Mouse (Mus musculus): ENCODE measurements around the gene Ccdc9. TPM values are rescaled to one million over a fixed set of nuclear protein-coding genes. Genes with fewer than 3 reads are reported as not detected.

Ccdc9 gene
- polyA plus RNA-seq, 1 experiment from 2014 or later = 22.1 TPM

DNA sequence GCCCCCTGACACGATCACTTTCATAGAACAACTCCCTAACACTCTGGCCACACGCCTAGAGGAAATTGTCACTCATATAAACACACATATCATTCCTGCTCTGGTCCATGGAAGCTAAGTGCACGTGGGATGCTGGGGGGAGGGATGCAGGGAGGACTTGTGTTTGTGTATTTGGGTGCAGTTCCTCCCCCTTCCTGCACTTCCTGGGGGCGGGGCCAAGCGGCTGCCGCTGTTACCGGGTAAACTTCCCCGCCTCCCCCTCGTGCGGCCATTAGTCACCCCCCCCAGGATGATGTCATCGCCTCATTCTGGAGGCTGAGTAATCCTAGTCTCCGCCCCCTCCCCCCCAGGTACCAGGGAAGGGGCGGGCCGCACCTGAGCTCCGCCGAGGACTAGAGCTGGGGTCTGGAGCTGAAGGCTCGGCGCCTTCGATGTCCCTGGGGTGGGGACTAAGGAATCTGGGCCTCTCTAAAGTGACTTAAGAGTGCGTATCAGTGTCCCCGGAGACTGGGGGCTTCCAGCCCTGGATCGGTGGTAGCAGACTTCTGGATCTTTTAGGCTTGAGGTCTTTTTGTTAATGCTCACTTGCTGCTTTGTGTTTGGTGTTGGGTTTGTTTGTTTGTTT, 10.3 kb upstream of the Ccdc9 start:
- H3K27me3 ChIP-seq (ENCODE audit: control insufficient read depth, insufficient read depth, low read depth, low read length) = no peaks in the 10 kb centered on the region
- H3K4me3 ChIP-seq (ENCODE audit: low read depth, low read length) = peak overlapping the region; percentile 37
- H3K9me3 ChIP-seq (replicated peaks; ENCODE audit: control insufficient read depth, low read length, poor library complexity, severe bottlenecking) = no peaks in the 10 kb centered on the region
- peak overlapping the region; percentile 51 for H3K9ac ChIP-seq (ENCODE audit: low read depth, low read length)
- 2% methylated on average over 21 of the region's 22 CpGs for WGBS
- peak overlapping the region; percentile 25 for H3K27ac ChIP-seq (ENCODE audit: low read length)
- no peaks in the 10 kb centered on the region for H3K36me3 ChIP-seq (ENCODE audit: control insufficient read depth, insufficient read depth, low read length)
- peaks cover 38% of the 10 kb centered on the region for H3K4me1 ChIP-seq (ENCODE audit: control insufficient read depth, insufficient read depth, low read length)
- peak overlapping the region; percentile 69 for H3K4me2 ChIP-seq (ENCODE audit: low read length)
- no peak for ATAC-seq

DNA sequence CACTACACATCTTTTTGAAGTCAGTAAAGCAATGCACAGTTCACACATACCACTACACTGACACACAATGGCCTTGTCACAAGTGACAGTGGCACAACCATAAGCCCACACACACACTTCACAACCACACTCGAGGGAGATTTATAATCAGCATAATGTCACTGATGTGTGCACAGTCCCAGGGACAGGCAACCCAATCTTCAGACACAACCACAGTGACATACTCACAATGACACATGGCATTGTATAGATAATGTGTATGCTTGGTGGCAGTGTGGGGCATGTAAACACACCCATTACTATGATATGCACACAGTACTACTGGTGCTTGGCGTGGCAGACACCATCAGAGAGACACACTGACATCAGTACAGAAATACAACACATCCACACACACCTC, 9.6 kb upstream of the Ccdc9 start:
- Histone ChIP-seq H3K4me2 (ENCODE audit: low read length) (peak overlapping the region; percentile 94), H3K9ac (ENCODE audit: low read depth, low read length) (no peak overlapping the region), H3K36me3 (ENCODE audit: control insufficient read depth, insufficient read depth, low read length) (no peaks in the 10 kb centered on the region), H3K4me3 (ENCODE audit: low read depth, low read length) (no peak overlapping the region), H3K9me3 (replicated peaks; ENCODE audit: control insufficient read depth, low read length, poor library complexity, severe bottlenecking) (no peaks in the 10 kb centered on the region), H3K27ac (ENCODE audit: low read length) (no peak overlapping the region; the same call in 1 of the 2 replicates), H3K27me3 (ENCODE audit: control insufficient read depth, insufficient read depth, low read depth, low read length) (no peaks in the 10 kb centered on the region), H3K4me1 (ENCODE audit: control insufficient read depth, insufficient read depth, low read length) (peaks cover 38% of the 10 kb centered on the region)
- 41% methylated on average over 2 of the region's 2 CpGs for WGBS
- ATAC-seq = no peak

DNA sequence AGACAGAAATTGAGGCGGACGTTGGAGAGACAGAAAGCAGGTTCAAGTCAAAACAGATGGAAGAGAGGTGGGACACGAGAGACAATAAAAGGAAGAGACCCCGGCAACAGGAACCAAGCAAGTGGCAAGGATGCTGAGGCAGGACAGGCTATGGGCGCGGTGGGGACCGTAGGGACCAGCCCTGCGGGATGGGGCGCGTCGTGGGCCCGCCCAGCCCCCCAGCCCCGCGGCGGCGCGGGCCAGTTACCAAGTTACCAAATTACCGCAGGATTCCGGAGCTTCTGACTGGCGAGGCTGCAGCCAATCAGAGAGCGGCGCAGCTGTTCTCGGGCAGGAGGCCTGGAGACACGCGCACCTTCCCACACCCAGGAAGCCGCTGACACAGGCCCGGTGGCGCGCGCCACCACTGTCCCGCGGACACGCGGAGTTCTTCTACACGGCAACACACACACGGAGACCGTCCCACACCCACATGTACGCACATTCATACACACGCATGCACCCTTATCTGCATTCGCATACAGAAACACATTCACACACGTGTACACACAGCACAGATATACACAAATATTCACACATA, 8.8 kb upstream of the Ccdc9 start:
- ATAC-seq = peak; percentile 19
- Histone ChIP-seq H3K4me1 (ENCODE audit: control insufficient read depth, insufficient read depth, low read length) (peaks cover 35% of the 10 kb centered on the region), H3K4me3 (ENCODE audit: low read depth, low read length) (peak overlapping the region; percentile 48), H3K27me3 (ENCODE audit: control insufficient read depth, insufficient read depth, low read depth, low read length) (no peaks in the 10 kb centered on the region), H3K27ac (ENCODE audit: low read length) (peak overlapping the region; percentile 75), H3K9me3 (replicated peaks; ENCODE audit: control insufficient read depth, low read length, poor library complexity, severe bottlenecking) (no peaks in the 10 kb centered on the region), H3K9ac (ENCODE audit: low read depth, low read length) (peak overlapping the region; percentile 36), H3K4me2 (ENCODE audit: low read length) (peak overlapping the region; percentile 94), H3K36me3 (ENCODE audit: control insufficient read depth, insufficient read depth, low read length) (no peaks in the 10 kb centered on the region)
- 2% methylated on average over 41 of the region's 41 CpGs for WGBS

DNA sequence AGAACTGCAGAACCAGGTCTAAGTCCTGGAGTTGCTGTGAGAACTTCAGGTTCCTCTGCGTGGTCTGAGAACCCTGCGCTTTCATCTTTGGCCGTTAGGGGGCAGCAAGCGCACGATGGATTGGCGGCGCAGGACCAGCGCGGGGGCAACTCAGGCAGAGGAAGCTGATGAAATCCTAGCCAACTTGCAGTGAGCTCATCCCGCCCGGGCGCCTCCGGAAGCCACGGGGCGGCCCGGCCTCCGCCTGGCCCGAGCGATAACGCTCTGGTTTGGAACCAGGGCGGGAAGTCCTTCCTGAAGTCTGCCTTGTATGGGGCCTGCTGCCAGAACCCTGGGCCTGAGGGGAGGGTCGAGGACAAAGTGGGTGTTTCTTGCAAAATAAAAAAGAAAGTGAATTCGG, 8.2 kb upstream of the Ccdc9 start:
- H3K4me3 ChIP-seq (ENCODE audit: low read depth, low read length) = peak overlapping the region; percentile 48
- H3K4me1 ChIP-seq (ENCODE audit: control insufficient read depth, insufficient read depth, low read length) = peaks cover 32% of the 10 kb centered on the region
- under 1% methylated on average over 23 of the region's 23 CpGs for WGBS
- peak; percentile 57 for ATAC-seq
- H3K4me2 ChIP-seq (ENCODE audit: low read length) = peak overlapping the region; percentile 94
- H3K27me3 ChIP-seq (ENCODE audit: control insufficient read depth, insufficient read depth, low read depth, low read length) = no peaks in the 10 kb centered on the region
- peak overlapping the region; percentile 75 for H3K27ac ChIP-seq (ENCODE audit: low read length)
- H3K9ac ChIP-seq (ENCODE audit: low read depth, low read length) = peak overlapping the region; percentile 36
- H3K9me3 ChIP-seq (replicated peaks; ENCODE audit: control insufficient read depth, low read length, poor library complexity, severe bottlenecking) = no peaks in the 10 kb centered on the region
- H3K36me3 ChIP-seq (ENCODE audit: control insufficient read depth, insufficient read depth, low read length) = no peaks in the 10 kb centered on the region

DNA sequence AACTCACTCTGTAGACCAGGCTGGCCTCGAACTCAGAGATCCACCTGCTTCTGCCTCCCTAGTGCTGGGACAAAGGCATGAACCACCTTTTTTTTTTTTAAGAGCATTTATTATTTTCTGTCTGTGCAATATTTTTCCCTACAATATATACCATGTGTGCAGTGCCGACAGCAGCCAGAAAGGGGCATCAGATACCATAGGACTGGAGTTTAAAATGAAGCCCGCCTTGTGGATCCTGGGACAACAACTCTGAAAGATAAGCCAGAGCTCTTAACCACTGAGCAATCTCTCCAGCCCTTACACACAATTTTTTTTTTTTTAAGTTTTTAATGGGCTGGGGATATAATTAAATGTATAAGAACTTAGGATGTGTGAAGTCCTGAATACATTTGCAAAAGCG, 7.8 kb upstream of the Ccdc9 start:
- 33% methylated on average over 4 of the region's 4 CpGs for WGBS
- Histone ChIP-seq H3K9me3 (replicated peaks; ENCODE audit: control insufficient read depth, low read length, poor library complexity, severe bottlenecking) (no peaks in the 10 kb centered on the region), H3K27ac (ENCODE audit: low read length) (no peak overlapping the region), H3K4me3 (ENCODE audit: low read depth, low read length) (no peak overlapping the region), H3K9ac (ENCODE audit: low read depth, low read length) (no peak overlapping the region), H3K4me1 (ENCODE audit: control insufficient read depth, insufficient read depth, low read length) (peaks cover 32% of the 10 kb centered on the region), H3K36me3 (ENCODE audit: control insufficient read depth, insufficient read depth, low read length) (no peaks in the 10 kb centered on the region), H3K27me3 (ENCODE audit: control insufficient read depth, insufficient read depth, low read depth, low read length) (no peaks in the 10 kb centered on the region), H3K4me2 (ENCODE audit: low read length) (peak overlapping the region; percentile 94)
- no peak for ATAC-seq

DNA sequence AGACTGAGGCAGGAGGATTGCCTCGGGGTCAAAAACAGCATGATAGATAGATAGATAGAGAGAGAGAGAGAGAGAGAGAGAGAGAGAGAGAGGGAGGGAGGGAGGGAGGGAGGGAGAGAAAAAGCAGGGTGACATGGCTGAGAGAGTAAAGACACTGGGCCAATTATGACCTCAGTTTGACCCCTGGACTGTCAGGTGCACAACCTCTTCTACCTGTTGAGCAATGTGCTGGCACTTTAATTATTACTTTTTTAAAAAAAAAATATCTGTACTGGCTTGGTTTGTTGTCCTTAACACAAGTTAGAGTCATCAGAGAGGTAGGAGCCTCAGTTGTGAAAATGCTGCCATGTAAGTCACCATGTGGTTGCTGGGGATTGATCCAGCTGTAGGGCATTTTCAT, 1.2 kb upstream of the Ccdc9 start:
- Histone ChIP-seq H3K4me3 (ENCODE audit: low read depth, low read length) (no peak overlapping the region), H3K9me3 (replicated peaks; ENCODE audit: control insufficient read depth, low read length, poor library complexity, severe bottlenecking) (no peaks in the 10 kb centered on the region), H3K4me2 (ENCODE audit: low read length) (no peak overlapping the region), H3K9ac (ENCODE audit: low read depth, low read length) (no peak overlapping the region), H3K36me3 (ENCODE audit: control insufficient read depth, insufficient read depth, low read length) (no peaks in the 10 kb centered on the region; the same call in 1 of the 2 replicates), H3K4me1 (ENCODE audit: control insufficient read depth, insufficient read depth, low read length) (peaks cover 11% of the 10 kb centered on the region), H3K27me3 (ENCODE audit: control insufficient read depth, insufficient read depth, low read depth, low read length) (no peaks in the 10 kb centered on the region), H3K27ac (ENCODE audit: low read length) (no peak overlapping the region)
- WGBS = 70% methylated on average over 1 of the region's 1 CpGs
- ATAC-seq = no peak

DNA sequence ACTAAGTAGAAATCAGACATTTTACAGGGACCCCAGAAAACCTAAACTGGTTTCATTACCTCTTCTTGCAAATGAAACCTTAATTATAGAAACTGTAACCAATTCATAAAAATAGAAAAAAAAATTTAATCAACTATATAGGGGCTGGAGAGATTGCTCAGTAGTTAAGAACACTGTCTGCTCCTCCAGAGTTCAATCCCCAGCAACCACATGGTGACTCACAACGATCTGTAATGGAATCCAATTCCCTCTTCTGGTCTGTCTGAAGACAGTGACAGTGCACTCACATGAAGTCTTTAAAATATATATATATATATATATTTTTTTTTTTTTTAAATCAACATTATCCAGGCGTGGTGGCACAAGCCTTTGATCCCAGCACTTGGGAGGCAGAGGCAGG, 421 bp upstream of the Ccdc9 start:
- Histone ChIP-seq H3K4me2 (ENCODE audit: low read length) (peak overlapping the region; percentile 61), H3K4me1 (ENCODE audit: control insufficient read depth, insufficient read depth, low read length) (peaks cover 11% of the 10 kb centered on the region), H3K9ac (ENCODE audit: low read depth, low read length) (peak overlapping the region; percentile 75; the same call in 1 of the 2 replicates), H3K9me3 (replicated peaks; ENCODE audit: control insufficient read depth, low read length, poor library complexity, severe bottlenecking) (no peaks in the 10 kb centered on the region), H3K36me3 (ENCODE audit: control insufficient read depth, insufficient read depth, low read length) (peaks cover 3% of the 10 kb centered on the region; the same call in 1 of the 2 replicates), H3K4me3 (ENCODE audit: low read depth, low read length) (peak overlapping the region; percentile 69), H3K27ac (ENCODE audit: low read length) (peak overlapping the region; percentile 93), H3K27me3 (ENCODE audit: control insufficient read depth, insufficient read depth, low read depth, low read length) (no peaks in the 10 kb centered on the region)
- ATAC-seq = no peak
- WGBS = 90% methylated on average over 2 of the region's 2 CpGs

DNA sequence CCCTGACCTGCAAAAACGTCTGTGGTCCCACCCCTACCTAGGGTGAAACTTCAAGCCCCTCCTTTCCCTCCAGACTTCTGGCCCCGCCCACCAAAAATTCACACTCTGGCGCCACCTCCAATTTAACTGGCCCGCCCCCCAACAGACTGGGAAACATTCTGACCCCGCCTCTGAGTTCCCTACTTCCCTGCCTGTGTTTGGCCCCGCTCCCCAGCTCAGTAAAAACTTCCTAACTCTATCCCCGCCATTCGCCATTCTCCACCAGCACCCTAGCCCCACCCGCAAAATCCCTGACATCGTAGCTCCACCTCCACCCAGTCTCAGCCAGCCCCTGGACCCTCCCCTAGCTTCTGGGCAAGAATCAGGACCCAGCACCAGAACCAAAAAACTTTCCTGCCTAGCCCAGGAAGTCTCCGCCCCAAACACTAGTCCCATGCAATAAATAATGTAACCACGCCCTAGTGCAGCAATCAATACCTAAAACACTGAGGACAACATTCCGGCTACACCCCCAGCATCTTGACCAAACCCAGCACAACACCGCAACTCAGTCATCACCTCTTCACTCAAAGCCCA, 1.1 kb downstream of the Ccdc9 start:
- Histone ChIP-seq H3K4me2 (ENCODE audit: low read length) (peak overlapping the region; percentile 61), H3K27me3 (ENCODE audit: control insufficient read depth, insufficient read depth, low read depth, low read length) (no peaks in the 10 kb centered on the region), H3K36me3 (ENCODE audit: control insufficient read depth, insufficient read depth, low read length) (peaks cover 3% of the 10 kb centered on the region; the same call in 1 of the 2 replicates), H3K4me1 (ENCODE audit: control insufficient read depth, insufficient read depth, low read length) (peaks cover 11% of the 10 kb centered on the region), H3K9ac (ENCODE audit: low read depth, low read length) (0 out of 2 replicates have a peak overlapping the region, but pooled peaks have one; percentile 75), H3K4me3 (ENCODE audit: low read depth, low read length) (peak overlapping the region; percentile 69), H3K9me3 (replicated peaks; ENCODE audit: control insufficient read depth, low read length, poor library complexity, severe bottlenecking) (no peaks in the 10 kb centered on the region), H3K27ac (ENCODE audit: low read length) (peak overlapping the region; percentile 12)
- peak; percentile 52 for ATAC-seq
- 3% methylated on average over 14 of the region's 14 CpGs for WGBS

DNA sequence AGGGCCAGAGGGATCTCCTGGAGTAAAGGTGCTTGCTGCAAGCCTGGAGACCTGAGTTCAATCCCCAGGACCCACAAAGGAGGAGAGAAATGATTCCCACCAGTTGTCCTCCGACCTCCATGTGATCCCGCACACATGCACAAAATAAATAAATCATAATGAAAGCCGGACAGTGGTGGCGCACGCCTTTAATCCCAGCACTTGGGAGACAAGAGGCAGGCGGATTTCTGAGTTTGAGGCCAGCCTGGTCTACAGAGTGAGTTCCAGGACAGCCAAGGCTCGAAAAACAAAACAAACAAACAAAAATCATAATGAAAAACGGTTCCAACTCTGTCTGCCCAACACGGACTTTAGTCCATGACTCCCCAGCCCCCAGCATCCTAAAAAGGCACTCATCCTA, 1.7 kb downstream of the Ccdc9 start:
- WGBS = 74% methylated on average over 9 of the region's 9 CpGs

More for the DNA sequence above, 1.7 kb downstream of the Ccdc9 start:
- 0 out of 2 replicates have a peak overlapping the region, but pooled peaks have one; percentile 22 for H3K9ac ChIP-seq (ENCODE audit: low read depth, low read length)
- peaks cover 11% of the 10 kb centered on the region for H3K4me1 ChIP-seq (ENCODE audit: control insufficient read depth, insufficient read depth, low read length)
- H3K27me3 ChIP-seq (ENCODE audit: control insufficient read depth, insufficient read depth, low read depth, low read length) = no peaks in the 10 kb centered on the region
- no peak overlapping the region for H3K4me3 ChIP-seq (ENCODE audit: low read depth, low read length)
- H3K9me3 ChIP-seq (replicated peaks; ENCODE audit: control insufficient read depth, low read length, poor library complexity, severe bottlenecking) = no peaks in the 10 kb centered on the region
- peaks cover 3% of the 10 kb centered on the region; the same call in 1 of the 2 replicates for H3K36me3 ChIP-seq (ENCODE audit: control insufficient read depth, insufficient read depth, low read length)
- no peak for ATAC-seq
- H3K4me2 ChIP-seq (ENCODE audit: low read length) = peak overlapping the region; percentile 61; the same call in 1 of the 2 replicates
- no peak overlapping the region for H3K27ac ChIP-seq (ENCODE audit: low read length)
